Mouse (Mus musculus) forebrain, embryonic 16.5 days (tissue): ENCODE data around the gene Emd. TPM values are rescaled to one million over a fixed set of nuclear protein-coding genes. Genes with fewer than 3 reads are reported as not detected.

Source experiments
- ATAC-seq: fragments of 200-750 bp; cut with Nextera tagmentation; 2 replicates; pipeline ENCODE4 v1.8.0; 2017; ENCODE audit warnings: mild to moderate bottlenecking, moderate library complexity
- H3K27ac ChIP-seq: fragments of 300-500 bp; sonication (generic); 2 replicates; pipeline ENCODE4 v1.5.1; 2014; ENCODE audit warnings: low read length, control low read depth
- H3K27me3 ChIP-seq: fragments of 300-500 bp; sonication (generic); replicated peaks from 2 replicates; pipeline ENCODE4 v1.6.1; 2014; ENCODE audit warnings: low read length; ENCODE audit not compliant: control insufficient read depth, insufficient read depth
- H3K36me3 ChIP-seq: fragments of 300-500 bp; sonication (generic); 2 replicates; pipeline ENCODE4 v1.6.1; 2014; ENCODE audit not compliant: control insufficient read depth, insufficient read depth
- H3K4me1 ChIP-seq: fragments of 300-500 bp; sonication (generic); replicated peaks from 2 replicates; pipeline ENCODE4 v1.6.1; 2014; ENCODE audit warnings: low read length; ENCODE audit not compliant: control insufficient read depth, insufficient read depth
- H3K4me2 ChIP-seq: fragments of 300-500 bp; sonication (generic); 2 replicates; pipeline ENCODE4 v1.6.1; 2014; ENCODE audit warnings: mild to moderate bottlenecking, low read length, control low read depth
- H3K4me3 ChIP-seq: fragments of 300-500 bp; sonication (generic); replicated peaks from 2 replicates; pipeline ENCODE4 v1.5.1; 2014; ENCODE audit warnings: mild to moderate bottlenecking, low read length, control low read depth
- H3K9ac ChIP-seq: fragments of 300-500 bp; sonication (generic); replicated peaks from 2 replicates; pipeline ENCODE4 v1.6.1; 2014; ENCODE audit warnings: low read depth, low read length, control low read depth
- H3K9me3 ChIP-seq: fragments of 300-500 bp; sonication (generic); 2 replicates; pipeline ENCODE4 v1.6.1; 2016; ENCODE audit warnings: low read length; ENCODE audit not compliant: control insufficient read depth
- WGBS: fragments of 180-500 bp; shearing (Covaris S2); extraction: QIAGEN DNeasy Blood & Tissue Kit; methylation state at CpG from one replicate; pipeline ENCODE4 v1.1.7; 2014; 5-methylcytosine and 5-hydroxymethylcytosine counted together
- polyA plus RNA-seq: library from polyadenylated mRNA; unstranded; fragments of >200 nt; fragmentation: Nextera tagmentation; extraction: Ambion mirVana; gene quantifications from 2 replicates; pipeline ENCODE4 v1.2.1, GENCODE M21; 2015

Emd gene
- polyA plus RNA-seq, 1 experiment from 2014 or later, result 17.9 TPM

GRCm38 (mm10) chrX:74269736-74270061 lies 15.2 kb downstream of the Emd start:
- peak; percentile 37 for ATAC-seq
- WGBS, result 28% methylated on average over 3 of the region's 3 CpGs

DNA sequence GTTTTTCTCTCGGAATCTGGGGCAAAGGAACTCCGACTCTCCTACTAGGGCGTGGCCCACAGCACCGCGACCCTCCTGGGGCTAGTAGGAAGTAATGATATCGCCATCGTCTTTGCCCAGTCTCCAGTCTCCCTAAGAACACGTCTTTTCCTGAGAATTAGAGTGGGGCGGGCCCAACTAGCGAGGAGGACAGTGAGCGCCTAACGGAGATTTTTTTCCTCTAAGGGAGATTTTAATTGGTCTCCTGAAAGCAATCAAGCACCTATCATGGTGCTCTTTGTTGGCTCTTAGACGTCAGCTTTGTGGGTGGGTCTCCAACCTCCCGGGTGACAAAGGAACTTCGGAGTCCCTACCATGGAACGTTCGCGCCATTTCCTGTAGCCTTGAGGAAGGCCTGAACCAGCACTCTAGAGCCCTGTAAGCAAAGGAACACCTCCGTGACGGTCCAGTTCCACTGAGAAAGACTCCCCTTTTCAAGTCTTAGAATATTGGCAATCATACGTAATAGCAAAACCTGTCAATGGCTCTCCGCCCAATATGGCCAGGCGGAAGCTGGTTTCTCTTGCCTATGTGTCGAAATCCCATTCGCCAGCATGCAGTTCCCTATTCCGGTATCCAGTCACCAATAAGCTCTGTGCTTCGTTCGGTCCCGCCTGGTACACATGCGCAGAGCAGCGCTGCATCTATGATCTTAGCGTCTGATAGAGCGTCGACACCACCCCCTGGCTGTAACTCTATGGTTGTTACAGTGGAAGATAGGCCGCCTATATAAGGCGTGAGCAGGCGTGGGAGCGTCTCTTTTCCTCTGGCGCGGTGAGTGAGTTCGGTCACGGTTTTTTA lies 15.8 kb downstream of the Emd start, which contains the start of gene Rpl10:
Rpl10 (plus strand) TSS at position 751 of the 840 bp plus-strand sequence.
- Histone ChIP-seq H3K9me3 (no peaks in the 10 kb centered on the region), H3K4me3 (peak within 1 kb of the TSS; percentile 44), H3K27ac (peak within 1 kb of the TSS; percentile 98), H3K4me1 (peaks cover 6% of the 10 kb centered on the region; the same call in 1 of the 2 replicates), H3K9ac (peak within 1 kb of the TSS; percentile 66), H3K4me2 (peak within 1 kb of the TSS; percentile 71), H3K27me3 (no peaks in the 10 kb centered on the region), H3K36me3 (peaks cover 4% of the 10 kb centered on the region)
- peak; percentile 94 for ATAC-seq
- 20% methylated on average over 42 of the region's 42 CpGs for WGBS

More at GRCm38 (mm10) chrX:74269736-74270061, 15.2 kb downstream of the Emd start:
- peaks cover 4% of the 10 kb centered on the region for H3K36me3 ChIP-seq
- H3K27me3 ChIP-seq, result no peaks in the 10 kb centered on the region
- no peaks in the 10 kb centered on the region for H3K9me3 ChIP-seq
- H3K9ac ChIP-seq, result peak overlapping the region; percentile 66
- peak overlapping the region; percentile 56 for H3K4me2 ChIP-seq
- peaks cover 6% of the 10 kb centered on the region; the same call in 1 of the 2 replicates for H3K4me1 ChIP-seq
- H3K27ac ChIP-seq, result peak overlapping the region; percentile 98
- H3K4me3 ChIP-seq, result peak overlapping the region; percentile 44

- Histone ChIP-seq H3K36me3 (peaks cover 4% of the 10 kb centered on the region), H3K4me3 (peak overlapping the region; percentile 44), H3K27me3 (no peaks in the 10 kb centered on the region), H3K4me1 (peaks cover 6% of the 10 kb centered on the region; the same call in 1 of the 2 replicates), H3K27ac (peak overlapping the region; percentile 27; the same call in 1 of the 2 replicates), H3K4me2 (peak overlapping the region; percentile 71), H3K9me3 (no peaks in the 10 kb centered on the region), H3K9ac (peak overlapping the region; percentile 58)
- 20% methylated on average over 27 of the region's 27 CpGs for WGBS
- no peak for ATAC-seq
Observed at GRCm38 (mm10) chrX:74270902-74271551, 16.5 kb downstream of the Emd start.

GRCm38 (mm10) chrX:74273422-74274322 lies 19.2 kb downstream of the Emd start:
- H3K9ac ChIP-seq, result no peak overlapping the region
- peaks cover 4% of the 10 kb centered on the region for H3K36me3 ChIP-seq
- H3K27me3 ChIP-seq, result no peaks in the 10 kb centered on the region
- peaks cover 6% of the 10 kb centered on the region; the same call in 1 of the 2 replicates for H3K4me1 ChIP-seq
- no peak for ATAC-seq
- no peak overlapping the region for H3K4me3 ChIP-seq
- H3K4me2 ChIP-seq, result no peak overlapping the region
- no peak overlapping the region for H3K27ac ChIP-seq
- 34% methylated on average over 10 of the region's 10 CpGs for WGBS
- no peaks in the 10 kb centered on the region for H3K9me3 ChIP-seq

DNA sequence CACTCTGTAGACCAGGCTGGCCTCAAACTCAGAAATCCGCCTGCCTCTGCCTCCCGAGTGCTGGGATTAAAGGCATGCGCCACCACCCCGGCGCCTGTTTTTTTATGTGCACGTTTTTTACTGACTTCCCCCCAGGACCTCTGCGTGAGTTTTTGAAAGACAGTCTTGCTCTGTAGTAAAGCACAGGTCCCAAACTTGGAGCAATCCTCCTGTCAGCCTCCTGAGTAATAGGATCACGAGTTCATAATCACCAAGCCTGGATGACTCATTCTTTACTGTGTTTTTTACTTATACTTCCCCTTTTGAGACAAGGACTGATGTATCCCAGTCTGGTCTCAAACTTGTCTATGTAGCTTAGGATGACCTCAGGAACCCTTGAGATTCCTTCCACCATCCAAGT lies 23.4 kb downstream of the Emd start:
- no peaks in the 10 kb centered on the region for H3K9me3 ChIP-seq
- no peak for ATAC-seq
- H3K36me3 ChIP-seq, result peaks cover 4% of the 10 kb centered on the region
- no peak overlapping the region for H3K27ac ChIP-seq
- 69% methylated on average over 7 of the region's 8 CpGs for WGBS
- H3K4me3 ChIP-seq, result no peak overlapping the region
- H3K9ac ChIP-seq, result no peak overlapping the region
- no peak overlapping the region for H3K4me2 ChIP-seq
- no peaks in the 10 kb centered on the region for H3K27me3 ChIP-seq
- H3K4me1 ChIP-seq, result peaks cover 7% of the 10 kb centered on the region; the same call in 1 of the 2 replicates

DNA sequence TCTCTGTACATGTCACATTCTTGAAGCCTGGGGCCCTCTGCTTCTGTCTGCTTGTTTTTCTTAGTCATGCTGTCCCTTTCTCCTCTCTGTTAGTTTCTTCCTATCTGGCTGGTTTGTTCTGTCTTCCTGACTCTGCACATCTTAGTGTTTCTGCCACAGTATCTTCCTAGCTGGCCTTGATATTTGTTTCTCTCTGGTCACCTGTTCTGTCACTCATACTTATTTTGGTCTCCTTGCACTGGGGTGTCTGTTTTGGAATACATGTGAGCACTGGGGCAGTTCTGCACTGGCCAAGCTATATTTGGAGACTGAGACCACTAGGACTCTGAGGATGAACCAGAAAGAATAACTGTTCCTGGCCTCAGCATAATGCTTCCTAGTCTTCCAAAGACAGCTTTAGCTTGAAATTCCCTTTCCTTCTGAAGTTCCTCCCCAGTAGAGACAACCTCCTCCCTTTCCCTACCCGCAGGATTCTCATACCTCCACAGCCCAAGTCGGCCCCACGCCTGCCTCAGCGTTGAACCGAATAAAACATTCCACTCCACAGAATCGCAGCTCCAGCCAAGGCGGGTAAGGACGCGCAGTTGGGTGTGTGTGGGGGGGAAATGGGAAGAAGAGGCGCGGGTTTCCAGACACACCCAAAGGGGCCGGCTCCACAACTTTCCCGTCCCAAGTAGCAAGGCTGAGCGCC lies 26.7 kb downstream of the Emd start:
- 9% methylated on average over 14 of the region's 14 CpGs for WGBS
- Histone ChIP-seq H3K36me3 (no peaks in the 10 kb centered on the region), H3K4me1 (peaks cover 18% of the 10 kb centered on the region), H3K9me3 (no peaks in the 10 kb centered on the region), H3K4me2 (peak overlapping the region; percentile 74), H3K27me3 (no peaks in the 10 kb centered on the region), H3K27ac (no peak overlapping the region), H3K4me3 (peak overlapping the region; percentile 61), H3K9ac (peak overlapping the region; percentile 78)
- no peak; the same call in 1 of the 2 replicates for ATAC-seq

DNA sequence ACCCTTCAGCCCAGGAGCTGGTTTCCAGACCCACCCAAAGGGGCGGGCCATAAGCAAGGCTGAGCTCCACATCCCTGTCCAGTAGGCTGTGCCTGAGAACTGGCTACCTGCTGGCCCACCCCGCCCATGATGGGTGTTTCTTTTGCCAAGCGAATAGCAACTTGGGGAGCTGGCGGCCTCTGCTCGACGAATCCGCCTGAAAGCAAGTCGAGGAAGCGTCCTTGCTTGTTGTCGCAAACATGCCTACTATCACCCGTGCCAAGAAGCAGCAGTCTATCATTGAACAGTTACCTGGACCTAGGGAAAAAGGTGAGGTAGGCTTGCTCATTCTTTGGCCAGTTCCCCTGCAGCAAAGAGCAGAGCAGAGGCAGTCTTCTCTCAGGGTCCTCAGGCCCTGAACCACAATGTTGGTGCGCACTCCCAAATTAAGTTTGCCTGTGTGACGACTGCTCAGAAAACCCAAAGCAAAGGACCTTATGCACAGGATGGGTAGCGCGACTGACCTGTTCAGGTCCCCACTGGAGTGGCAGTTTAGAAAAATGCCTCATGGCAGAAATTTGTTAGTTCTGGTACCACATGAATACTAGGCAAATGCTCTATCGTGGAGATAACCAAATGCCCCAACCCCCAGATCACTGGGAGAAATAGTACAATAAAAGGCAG lies 27.4 kb downstream of the Emd start, which contains the start of the genes Taz and Dnase1l1:
Taz (plus strand) TSS at position 181 of the 663 bp plus-strand sequence.
Dnase1l1 (minus strand) TSS at position 606 of the 663 bp plus-strand sequence.
- 19% methylated on average over 16 of the region's 16 CpGs for WGBS
- peak within 1 kb of the TSS; percentile 74 for H3K4me2 ChIP-seq

More for the DNA sequence above, 27.4 kb downstream of the Emd start, which contains the start of the genes Taz and Dnase1l1:
- Histone ChIP-seq H3K27ac (peak within 1 kb of the TSS; percentile 65), H3K9ac (peak within 1 kb of the TSS; percentile 78), H3K4me3 (peak within 1 kb of the TSS; percentile 61), H3K36me3 (no peaks in the 10 kb centered on the region), H3K27me3 (no peaks in the 10 kb centered on the region), H3K4me1 (peaks cover 18% of the 10 kb centered on the region), H3K9me3 (no peaks in the 10 kb centered on the region)
- peak; percentile 41 for ATAC-seq
